Mouse (Mus musculus) heart, embryonic 16.5 days (tissue): ENCODE data around the gene Lpar2. TPM values are rescaled to one million over a fixed set of nuclear protein-coding genes. Genes with fewer than 3 reads are reported as not detected.

Source experiments
- ATAC-seq: fragments of 200-750 bp; cut with Nextera tagmentation; replicated peaks from 2 replicates; pipeline ENCODE4 v1.8.0; 2017; ENCODE audit warnings: moderate number of reproducible peaks; ENCODE audit not compliant: insufficient read depth, low FRiP score; ENCODE audit errors: extremely low read depth
- H3K27ac ChIP-seq: fragments of 300-500 bp; sonication (generic); 2 replicates; pipeline ENCODE4 v1.5.1; 2014; ENCODE audit warnings: mild to moderate bottlenecking, low read length, control low read depth, moderate library complexity
- H3K27me3 ChIP-seq: fragments of 300-500 bp; sonication (generic); 2 replicates; pipeline ENCODE4 v1.6.1; 2014; ENCODE audit warnings: low read length, mixed read lengths; ENCODE audit not compliant: control insufficient read depth, insufficient read depth
- H3K36me3 ChIP-seq: fragments of 300-500 bp; sonication (generic); 2 replicates; pipeline ENCODE4 v1.6.1; 2014; ENCODE audit not compliant: control insufficient read depth, insufficient read depth
- H3K4me1 ChIP-seq: fragments of 300-500 bp; sonication (generic); 2 replicates; pipeline ENCODE4 v1.6.1; 2014; ENCODE audit warnings: low read length, mixed read lengths; ENCODE audit not compliant: control insufficient read depth, insufficient read depth
- H3K4me2 ChIP-seq: fragments of 300-500 bp; sonication (generic); 2 replicates; pipeline ENCODE4 v1.6.1; 2014; ENCODE audit warnings: low read depth, mild to moderate bottlenecking, control low read depth, low read length
- H3K4me3 ChIP-seq: fragments of 300-500 bp; sonication (generic); 2 replicates; pipeline ENCODE4 v1.5.1; 2014; ENCODE audit warnings: mild to moderate bottlenecking, control low read depth, low read length
- H3K9ac ChIP-seq: fragments of 300-500 bp; sonication (generic); 2 replicates; pipeline ENCODE4 v1.6.1; 2014; ENCODE audit warnings: low read length, control low read depth
- H3K9me3 ChIP-seq: fragments of 300-500 bp; sonication (generic); replicated peaks from 2 replicates; pipeline ENCODE4 v1.6.1; 2016; ENCODE audit warnings: low read length; ENCODE audit not compliant: control insufficient read depth
- WGBS: fragments of 180-500 bp; shearing (Covaris S2); extraction: QIAGEN DNeasy Blood & Tissue Kit; methylation state at CpG from one replicate; pipeline ENCODE4 v1.1.7; 2014; 5-methylcytosine and 5-hydroxymethylcytosine counted together
- polyA plus RNA-seq: library from polyadenylated mRNA; unstranded; fragments of >200 nt; fragmentation: Nextera tagmentation; extraction: Ambion mirVana; gene quantifications from 2 replicates; pipeline ENCODE4 v1.2.1, GENCODE M21; 2015

The Lpar2 gene
- polyA plus RNA-seq, 1 experiment from 2014 or later, result 0.21 TPM

DNA sequence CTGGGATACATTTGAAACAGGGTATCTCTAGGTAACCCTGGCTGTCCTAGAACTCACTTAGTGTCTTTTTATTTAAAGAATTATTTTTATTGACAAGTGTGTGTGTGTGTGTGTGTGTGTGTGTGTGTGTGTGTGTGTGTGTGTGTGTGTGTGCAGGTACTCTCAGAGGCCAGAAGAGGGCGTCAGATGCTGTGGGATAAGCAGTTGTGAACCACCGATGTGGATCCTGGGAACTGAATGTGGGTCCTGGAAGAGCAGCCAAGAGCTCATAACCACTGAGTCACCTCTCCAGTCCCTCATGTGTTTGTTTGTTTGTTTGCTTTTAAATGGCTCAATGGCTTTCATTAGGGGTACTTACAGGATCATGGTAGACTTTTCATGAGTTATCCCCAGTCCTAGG is 7.3 kb upstream of the Lpar2 start:
- Histone ChIP-seq H3K27me3 (no peaks in the 10 kb centered on the region), H3K4me1 (no peaks in the 10 kb centered on the region), H3K27ac (no peak overlapping the region), H3K9ac (no peak overlapping the region), H3K9me3 (peaks cover 2% of the 10 kb centered on the region; the same call in 1 of the 2 replicates), H3K4me3 (no peak overlapping the region), H3K36me3 (peaks cover 14% of the 10 kb centered on the region), H3K4me2 (no peak overlapping the region)
- no peak for ATAC-seq
- WGBS, result 89% methylated on average over 2 of the region's 2 CpGs

DNA sequence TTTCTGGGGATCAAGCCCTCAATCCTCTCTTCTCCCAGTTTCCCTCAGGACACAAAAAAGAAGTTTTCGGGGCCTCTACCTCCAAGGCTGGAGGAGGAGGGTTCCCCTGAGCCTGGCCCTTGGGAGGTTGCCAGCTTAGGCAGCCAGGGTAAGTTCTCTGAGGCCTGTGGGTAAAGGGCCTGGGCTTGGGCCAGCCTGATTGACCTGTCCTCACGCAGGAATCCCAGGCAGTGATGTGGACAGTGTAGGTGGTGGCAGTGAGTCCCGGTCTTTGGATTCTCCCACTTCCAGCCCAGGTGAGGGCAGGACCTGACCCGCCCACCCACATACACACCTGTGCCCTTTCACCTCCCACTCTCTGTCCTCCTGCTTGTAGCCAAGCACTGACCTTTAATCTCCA is 6.8 kb upstream of the Lpar2 start:
- Histone ChIP-seq H3K9me3 (no peaks in the 10 kb centered on the region; the same call in 1 of the 2 replicates), H3K4me3 (no peak overlapping the region), H3K27ac (no peak overlapping the region), H3K27me3 (no peaks in the 10 kb centered on the region), H3K4me1 (no peaks in the 10 kb centered on the region), H3K36me3 (peaks cover 14% of the 10 kb centered on the region), H3K4me2 (no peak overlapping the region), H3K9ac (no peak overlapping the region)
- ATAC-seq, result no peak
- 87% methylated on average over 4 of the region's 4 CpGs for WGBS

DNA sequence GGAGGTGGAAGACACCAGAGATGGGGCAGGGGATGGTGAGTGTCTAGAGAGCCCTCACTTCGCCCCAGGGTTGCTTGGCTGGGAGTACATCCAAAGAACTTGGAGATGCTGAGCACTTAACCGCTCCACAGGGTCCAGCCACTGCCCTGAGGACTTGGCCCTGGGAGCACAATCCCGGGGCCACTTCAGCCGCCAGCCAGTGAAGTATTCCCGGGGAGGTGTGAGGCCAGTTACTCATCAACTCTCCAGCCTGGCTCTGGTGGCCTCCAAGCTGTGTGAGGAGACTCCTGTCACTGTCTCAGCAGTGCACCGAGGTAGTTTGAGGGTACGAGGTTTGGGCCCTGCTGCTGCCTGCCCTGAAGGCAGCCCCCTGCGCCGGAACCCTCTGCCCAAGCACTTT is 1.8 kb upstream of the Lpar2 start:
- H3K36me3 ChIP-seq, result no peaks in the 10 kb centered on the region; the same call in 1 of the 2 replicates
- no peaks in the 10 kb centered on the region for H3K9me3 ChIP-seq
- no peaks in the 10 kb centered on the region for H3K27me3 ChIP-seq
- peaks cover 6% of the 10 kb centered on the region; the same call in 1 of the 2 replicates for H3K4me1 ChIP-seq
- no peak for ATAC-seq
- WGBS, result 71% methylated on average over 9 of the region's 9 CpGs
- H3K9ac ChIP-seq, result no peak overlapping the region
- no peak overlapping the region for H3K27ac ChIP-seq
- H3K4me2 ChIP-seq, result no peak overlapping the region
- H3K4me3 ChIP-seq, result no peak overlapping the region

DNA sequence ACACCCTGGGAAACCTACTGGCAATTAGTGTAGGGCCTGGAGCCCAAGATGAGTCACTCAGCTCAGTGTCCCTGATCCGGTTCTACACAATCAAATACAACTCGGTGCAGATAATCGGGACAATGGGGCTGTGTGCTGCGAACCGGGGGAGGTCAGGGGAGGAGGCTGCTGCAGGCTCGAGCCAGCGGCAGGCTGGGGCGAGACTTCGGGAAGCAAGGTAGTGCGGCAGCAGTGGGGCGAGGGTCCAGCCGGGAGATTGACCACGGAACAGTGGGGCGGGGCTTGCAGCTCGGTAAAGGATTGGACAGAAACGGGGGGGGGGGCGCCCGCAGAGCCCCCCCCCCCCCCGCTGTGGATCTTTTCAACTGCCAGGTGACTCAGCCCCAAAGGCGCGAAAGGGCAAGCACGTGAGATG is 251 bp upstream of the Lpar2 start:
- Histone ChIP-seq H3K4me1 (peaks cover 6% of the 10 kb centered on the region; the same call in 1 of the 2 replicates), H3K4me2 (peak overlapping the region; percentile 94), H3K36me3 (no peaks in the 10 kb centered on the region; the same call in 1 of the 2 replicates), H3K27ac (peak overlapping the region; percentile 4; the same call in 1 of the 2 replicates), H3K9me3 (no peaks in the 10 kb centered on the region), H3K27me3 (no peaks in the 10 kb centered on the region), H3K9ac (peak overlapping the region; percentile 76), H3K4me3 (peak overlapping the region; percentile 65)
- WGBS, result 2% methylated on average over 14 of the region's 22 CpGs
- peak; percentile 14; the same call in 1 of the 2 replicates for ATAC-seq

DNA sequence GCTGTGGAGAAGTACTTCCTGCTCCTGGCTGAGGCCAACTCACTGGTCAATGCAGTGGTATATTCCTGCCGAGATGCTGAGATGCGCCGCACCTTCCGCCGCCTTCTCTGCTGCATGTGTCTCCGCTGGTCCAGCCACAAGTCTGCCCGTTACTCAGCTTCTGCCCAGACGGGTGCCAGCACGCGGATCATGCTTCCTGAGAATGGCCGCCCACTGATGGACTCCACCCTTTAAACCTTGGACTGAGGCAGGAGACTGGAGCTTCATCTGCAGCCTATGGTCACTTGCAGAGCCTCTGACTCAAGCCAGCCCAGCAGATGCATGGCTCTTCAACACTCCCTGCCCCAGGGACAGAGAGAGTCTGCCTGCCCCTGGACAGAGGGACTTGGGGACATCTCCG is 4.1 kb downstream of the Lpar2 start:
- H3K4me2 ChIP-seq, result no peak overlapping the region
- 89% methylated on average over 12 of the region's 12 CpGs for WGBS

DNA sequence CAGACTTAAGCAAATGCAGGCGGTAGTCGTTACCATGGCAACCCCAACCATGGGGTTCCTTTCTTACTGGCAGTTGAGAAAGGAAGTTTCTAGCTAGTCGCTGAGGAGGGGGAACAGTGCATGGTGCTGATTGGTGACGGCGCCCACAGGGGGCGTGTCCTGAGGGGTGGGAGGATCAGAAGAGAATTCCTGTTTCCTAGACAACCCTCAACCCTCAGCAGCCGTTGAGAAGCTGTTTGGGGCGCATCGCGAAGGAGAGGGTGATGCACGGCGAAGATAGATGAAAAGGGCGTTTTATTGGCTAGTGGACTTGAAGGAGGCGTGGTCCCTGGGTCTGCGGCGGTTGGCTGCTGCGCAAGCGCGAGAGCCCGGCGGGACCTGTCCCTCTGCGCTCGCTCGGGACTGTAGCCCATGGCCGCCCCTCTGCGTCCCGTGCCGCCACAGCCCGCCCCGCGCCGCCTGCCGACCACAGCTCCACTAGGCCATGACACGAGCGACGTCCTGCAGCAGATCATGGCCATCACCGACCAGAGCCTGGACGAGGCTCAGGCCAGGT is 10.1 kb downstream of the Lpar2 start, which contains the start of gene Pbx4:
TSS of gene Pbx4 (plus strand) at position 194 of the 556 bp plus-strand sequence.
- peak; percentile 87 for ATAC-seq
- Histone ChIP-seq H3K27ac (no peak within 1 kb of the TSS), H3K36me3 (no peaks in the 10 kb centered on the region)

More for the DNA sequence above, 4.1 kb downstream of the Lpar2 start:
- H3K27me3 ChIP-seq, result no peaks in the 10 kb centered on the region
- no peaks in the 10 kb centered on the region for H3K9me3 ChIP-seq
- H3K9ac ChIP-seq, result no peak overlapping the region
- H3K36me3 ChIP-seq, result no peaks in the 10 kb centered on the region
- H3K27ac ChIP-seq, result no peak overlapping the region
- no peak for ATAC-seq
- H3K4me3 ChIP-seq, result no peak overlapping the region
- peaks cover 6% of the 10 kb centered on the region; the same call in 1 of the 2 replicates for H3K4me1 ChIP-seq

DNA sequence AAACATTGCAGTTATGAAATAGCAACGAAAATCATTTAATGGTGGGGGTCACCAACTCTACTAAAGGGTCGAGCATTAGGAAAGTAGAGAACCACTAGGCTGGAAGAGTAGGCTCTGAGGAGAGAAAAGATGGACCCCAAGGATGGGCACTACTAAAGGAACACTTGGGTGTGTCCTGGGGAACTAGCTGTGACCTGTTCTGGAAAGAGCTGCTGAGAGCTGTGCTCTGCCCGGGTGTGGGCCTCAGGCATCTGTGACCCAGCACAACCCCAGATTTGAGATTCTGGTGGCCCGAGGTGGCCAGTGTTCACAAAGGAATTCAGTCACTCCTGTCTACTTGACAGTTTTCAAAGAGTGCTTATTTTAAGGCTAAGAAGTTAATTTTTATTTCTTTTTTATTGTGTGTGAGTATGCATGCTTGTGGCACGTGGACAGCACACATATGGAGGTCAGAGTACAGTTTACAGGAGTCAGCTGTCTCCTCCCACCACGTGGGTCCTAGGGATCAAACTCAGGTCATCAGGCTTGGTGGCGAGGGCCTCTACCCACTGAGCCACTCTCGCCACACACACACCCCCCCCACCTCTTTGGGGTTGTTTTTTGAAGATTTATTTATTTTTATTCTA is 14.9 kb downstream of the Lpar2 start:
- no peak overlapping the region for H3K27ac ChIP-seq
- H3K27me3 ChIP-seq, result no peaks in the 10 kb centered on the region
- peaks cover 5% of the 10 kb centered on the region; the same call in 1 of the 2 replicates for H3K4me1 ChIP-seq
- WGBS, result 67% methylated on average over 8 of the region's 8 CpGs
- no peak overlapping the region for H3K9ac ChIP-seq
- H3K9me3 ChIP-seq, result no peaks in the 10 kb centered on the region
- no peak overlapping the region for H3K4me2 ChIP-seq
- H3K36me3 ChIP-seq, result no peaks in the 10 kb centered on the region
- H3K4me3 ChIP-seq, result no peak overlapping the region
- ATAC-seq, result no peak

More for the DNA sequence above, 10.1 kb downstream of the Lpar2 start, which contains the start of gene Pbx4:
- Histone ChIP-seq H3K9me3 (no peaks in the 10 kb centered on the region), H3K9ac (peak within 1 kb of the TSS; percentile 65), H3K4me3 (peak within 1 kb of the TSS; percentile 64), H3K4me1 (peaks cover 5% of the 10 kb centered on the region; the same call in 1 of the 2 replicates), H3K27me3 (no peaks in the 10 kb centered on the region), H3K4me2 (peak within 1 kb of the TSS; percentile 95)
- WGBS, result under 1% methylated on average over 38 of the region's 38 CpGs

DNA sequence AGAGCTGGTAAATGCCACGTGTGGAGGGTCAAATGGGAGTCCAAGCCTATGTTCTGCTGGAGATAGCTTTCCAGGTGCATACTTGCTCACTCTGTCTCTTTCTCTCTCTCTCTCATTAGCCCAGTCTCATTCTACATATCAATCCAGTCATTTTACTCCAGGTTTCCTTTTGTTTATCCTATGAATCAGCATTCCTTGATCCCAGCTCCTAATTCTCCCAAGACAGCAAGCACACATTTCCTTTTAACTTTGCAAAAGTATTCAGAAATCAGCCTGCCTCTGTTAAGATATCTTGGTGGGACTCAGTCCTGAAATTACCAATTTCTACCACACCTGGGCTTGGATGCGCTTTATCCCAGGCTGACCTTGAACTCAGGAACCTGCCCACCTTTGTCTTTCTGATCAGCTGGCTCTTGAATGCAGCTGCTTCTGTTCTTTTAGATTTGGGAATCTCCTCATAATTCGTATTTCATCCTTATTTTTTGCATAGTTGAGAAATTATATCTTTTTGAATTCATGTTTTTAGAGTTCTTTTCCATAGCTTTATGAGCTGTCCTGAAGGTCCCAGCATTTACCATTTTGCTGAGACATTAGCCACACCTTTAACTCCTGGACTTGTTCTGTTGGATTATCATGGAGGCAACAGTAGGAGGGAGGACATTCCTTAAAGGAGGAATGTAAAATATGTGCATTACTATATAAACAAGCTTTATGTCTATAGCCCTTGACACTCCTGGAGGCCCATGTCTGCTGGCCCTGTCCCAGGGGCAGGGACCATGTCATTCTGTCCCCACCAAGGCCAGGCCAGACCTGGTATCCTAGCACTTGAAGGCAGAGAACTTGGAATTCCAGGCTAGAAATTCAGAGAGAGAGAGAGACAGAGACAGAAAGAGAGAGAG is 25.2 kb downstream of the Lpar2 start:
- WGBS, result 76% methylated on average over 3 of the region's 3 CpGs
- no peaks in the 10 kb centered on the region for H3K27me3 ChIP-seq
- no peak overlapping the region for H3K4me3 ChIP-seq
- no peaks in the 10 kb centered on the region for H3K9me3 ChIP-seq
- no peaks in the 10 kb centered on the region for H3K36me3 ChIP-seq
- no peak overlapping the region for H3K4me2 ChIP-seq
- H3K9ac ChIP-seq, result no peak overlapping the region
- H3K4me1 ChIP-seq, result peaks cover 6% of the 10 kb centered on the region
- no peak overlapping the region for H3K27ac ChIP-seq
- ATAC-seq, result no peak
